Mouse (Mus musculus) E14TG2a.4 (cell line): ENCODE results near the gene Gsta1.
"Not testable (repeated sequence)": the region's sequence is repeated elsewhere in the genome, so short reads cannot be mapped to it uniquely, and the experiment has no call there.

ENCODE experiments used
- CTCF ChIP-seq: conservative IDR thresholded peaks from 2 replicates; pipeline ENCODE4 v1.5.1; 2014; ENCODE audit warnings: low read length
- NANOG ChIP-seq: IDR thresholded peaks from 2 replicates; pipeline ENCODE4 v1.6.1; 2014; ENCODE audit warnings: borderline replicate concordance, low read length, mixed read lengths

DNA sequence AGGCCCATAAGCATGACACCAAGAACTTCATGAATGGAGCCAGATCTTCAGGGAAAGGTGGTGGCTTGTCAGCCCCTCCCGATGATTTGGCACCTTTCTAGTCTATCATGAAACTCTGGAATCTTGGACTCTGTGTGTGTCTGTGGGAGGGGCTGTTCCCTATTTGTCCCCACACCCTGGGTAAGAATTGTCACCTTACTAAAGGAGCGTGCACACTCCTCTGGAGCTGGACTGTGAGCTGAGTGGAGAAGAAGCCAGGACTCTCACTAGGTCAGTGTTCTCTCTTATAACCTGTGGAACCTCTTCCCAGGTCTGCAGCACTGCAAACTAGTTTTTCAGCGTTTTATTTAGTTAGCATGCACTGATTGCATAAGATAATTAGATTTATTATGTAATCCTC lies at the start of gene Gsta1:
- TF ChIP-seq CTCF, NANOG: not testable (repeated sequence)
